Mouse (Mus musculus) retina, postnatal 7 days (tissue): ENCODE measurements around the gene Olfr828.

ENCODE experiments used
- DNase-seq: peaks from one replicate; pipeline ENCODE4 v3.0.0-alpha.2; 2012; ENCODE audit warnings: low read depth, low spot score

Olfr828 gene

GRCm38 (mm10) chr9:18819426-18819825 is at the start of gene Olfr828:
Olfr828 (minus strand) TSS chr9:18819526.
- no peak for DNase-seq

GRCm38 (mm10) chr9:18854633-18855032 is 35.3 kb upstream of the Olfr828 start, which contains the start of gene Olfr829:
Olfr829 (plus strand) TSS chr9:18854933.
- no peak for DNase-seq

GRCm38 (mm10) chr9:18785316-18785715 is 34.0 kb downstream of the Olfr828 start:
- no peak for DNase-seq

- DNase-seq, result no peak
Measured at GRCm38 (mm10) chr9:18779476-18779875, 39.9 kb downstream of the Olfr828 start.

- DNase-seq, result no peak
Measured at GRCm38 (mm10) chr9:18778981-18779380, 40.3 kb downstream of the Olfr828 start.
